Mouse (Mus musculus) kidney, adult 2 months (tissue): ENCODE results near the gene Prkcsh.

Source experiments
- CTCF ChIP-seq: fragments of 200-500 bp; conservative IDR thresholded peaks from 2 replicates; pipeline ENCODE4 v1.5.1; 2011; ENCODE audit warnings: low read depth, mild to moderate bottlenecking, control low read depth, low read length, moderate library complexity, mixed read lengths; ENCODE audit not compliant: insufficient read depth, insufficient read length
- POLR2A ChIP-seq: fragments of 200-500 bp; IDR thresholded peaks from one replicate; pipeline ENCODE4 v1.6.1; 2011; ENCODE audit warnings: low read depth, low read length, control low read depth

GRCm38 (mm10) chr9:22028467-22028866, 25.9 kb downstream of the Prkcsh start:
- TF ChIP-seq CTCF (no peak), POLR2A (no peak)
